Mouse (Mus musculus): ENCODE measurements around the gene Tmem102. TPM values are rescaled to one million over a fixed set of nuclear protein-coding genes. Genes with fewer than 3 reads are reported as not detected.

Gene Tmem102
- polyA plus RNA-seq, 1 experiment from 2014 or later: 0.52 TPM

DNA sequence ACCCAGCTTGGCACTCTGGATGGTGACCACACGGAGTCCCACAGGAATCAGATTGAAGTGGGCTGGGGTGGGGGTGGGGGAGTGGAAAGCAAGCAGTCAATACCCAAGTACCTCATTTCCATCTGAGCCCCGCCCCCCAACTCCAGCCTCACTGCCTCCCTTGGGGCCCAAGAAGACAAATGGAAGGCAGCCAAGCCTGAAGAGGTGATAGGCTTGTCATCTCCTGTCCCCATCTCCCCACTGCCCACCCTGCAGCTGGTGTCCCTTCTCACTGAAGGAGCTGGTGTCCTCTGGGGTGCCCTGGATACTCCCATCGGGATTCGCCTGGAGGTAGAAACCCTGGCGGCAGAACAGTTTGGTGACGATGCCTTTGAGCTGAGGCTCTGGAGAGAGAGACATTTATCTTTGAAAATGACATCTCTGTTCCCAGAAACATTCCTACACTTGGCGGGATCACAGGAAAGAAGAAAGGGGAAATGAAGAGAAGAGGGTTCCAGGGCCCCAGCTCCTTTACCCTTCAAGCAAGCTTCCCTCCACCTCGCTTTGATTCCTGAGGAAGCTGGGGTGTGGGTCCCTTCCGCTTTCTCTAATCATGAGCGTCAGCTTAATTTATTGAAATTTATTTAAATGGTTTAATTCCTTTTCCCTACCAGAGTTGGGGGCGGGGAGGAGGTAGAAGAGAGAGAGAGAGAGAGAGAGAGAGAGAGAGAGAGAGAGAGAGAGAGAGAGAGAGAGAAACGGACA, 5.9 kb downstream of the Tmem102 start:
- peak overlapping the region; percentile 96 for H3K27ac ChIP-seq
- peaks cover 49% of the 10 kb centered on the region for H3K27me3 ChIP-seq
- ATAC-seq: no peak
- 8% methylated on average over 12 of the region's 12 CpGs for WGBS
- H3K9me3 ChIP-seq: no peaks in the 10 kb centered on the region
- H3K4me2 ChIP-seq (replicated peaks): peak overlapping the region; percentile 97
- peak overlapping the region; percentile 59 for H3K4me3 ChIP-seq (replicated peaks)
- H3K9ac ChIP-seq (replicated peaks): peak overlapping the region; percentile 81
- no peaks in the 10 kb centered on the region for H3K36me3 ChIP-seq
- peaks cover 64% of the 10 kb centered on the region for H3K4me1 ChIP-seq (replicated peaks)

DNA sequence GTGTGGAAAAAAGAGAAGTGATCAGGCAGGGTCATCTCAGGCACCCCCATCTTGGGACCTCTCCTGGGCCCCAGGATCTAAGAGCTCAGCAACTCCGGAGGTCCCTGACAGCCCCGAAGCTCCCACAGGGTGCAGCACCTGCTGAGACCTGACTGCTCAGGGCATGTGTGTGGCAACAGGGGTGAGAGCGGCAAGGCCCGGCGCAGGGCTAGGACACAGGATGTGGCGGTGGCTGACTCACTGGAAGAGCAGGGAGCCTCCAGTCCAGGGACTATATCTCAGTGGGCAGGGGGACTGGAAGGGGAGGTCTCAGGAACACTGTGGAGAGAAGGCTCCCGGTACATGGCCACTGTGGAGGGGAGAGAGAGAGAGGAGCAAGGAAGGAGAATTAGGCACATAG, 7.5 kb downstream of the Tmem102 start:
- ATAC-seq: no peak
- WGBS: 83% methylated on average over 7 of the region's 7 CpGs
- Histone ChIP-seq H3K36me3 (no peaks in the 10 kb centered on the region), H3K27ac (no peak overlapping the region), H3K9me3 (no peaks in the 10 kb centered on the region), H3K4me2 (replicated peaks) (no peak overlapping the region), H3K9ac (replicated peaks) (no peak overlapping the region), H3K27me3 (peaks cover 56% of the 10 kb centered on the region), H3K4me3 (replicated peaks) (no peak overlapping the region), H3K4me1 (replicated peaks) (peaks cover 48% of the 10 kb centered on the region)

DNA sequence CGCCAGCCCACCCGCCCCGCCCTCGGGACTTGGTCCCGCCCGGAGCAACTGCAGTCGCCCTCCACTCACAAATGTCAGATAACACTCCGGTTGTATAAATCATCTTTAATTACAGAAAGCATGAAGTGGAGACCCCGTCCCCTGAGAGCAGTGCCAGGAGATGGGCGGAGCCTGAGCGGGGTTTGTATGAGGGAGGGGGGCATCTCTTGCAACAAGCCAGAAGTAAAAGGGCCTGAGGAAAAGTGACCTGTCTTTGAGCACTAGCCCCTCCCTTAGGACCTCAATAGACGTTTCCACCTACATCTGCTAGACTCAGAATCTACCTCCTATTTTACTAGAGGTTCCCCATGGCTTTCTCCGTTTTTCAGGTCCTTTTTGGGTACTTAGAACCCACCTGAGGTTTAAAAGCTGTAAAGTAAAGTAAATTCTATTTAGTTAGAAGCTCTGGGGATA, 9.4 kb downstream of the Tmem102 start:
- H3K4me2 ChIP-seq (replicated peaks): peak overlapping the region; percentile 73
- no peaks in the 10 kb centered on the region for H3K9me3 ChIP-seq
- no peak overlapping the region for H3K27ac ChIP-seq
- H3K4me3 ChIP-seq (replicated peaks): peak overlapping the region; percentile 43
- peaks cover 44% of the 10 kb centered on the region for H3K27me3 ChIP-seq
- H3K9ac ChIP-seq (replicated peaks): peak overlapping the region; percentile 49; the same call in 1 of the 2 replicates
- no peaks in the 10 kb centered on the region for H3K36me3 ChIP-seq
- no peak for ATAC-seq
- peaks cover 29% of the 10 kb centered on the region for H3K4me1 ChIP-seq (replicated peaks)
- 2% methylated on average over 13 of the region's 13 CpGs for WGBS

DNA sequence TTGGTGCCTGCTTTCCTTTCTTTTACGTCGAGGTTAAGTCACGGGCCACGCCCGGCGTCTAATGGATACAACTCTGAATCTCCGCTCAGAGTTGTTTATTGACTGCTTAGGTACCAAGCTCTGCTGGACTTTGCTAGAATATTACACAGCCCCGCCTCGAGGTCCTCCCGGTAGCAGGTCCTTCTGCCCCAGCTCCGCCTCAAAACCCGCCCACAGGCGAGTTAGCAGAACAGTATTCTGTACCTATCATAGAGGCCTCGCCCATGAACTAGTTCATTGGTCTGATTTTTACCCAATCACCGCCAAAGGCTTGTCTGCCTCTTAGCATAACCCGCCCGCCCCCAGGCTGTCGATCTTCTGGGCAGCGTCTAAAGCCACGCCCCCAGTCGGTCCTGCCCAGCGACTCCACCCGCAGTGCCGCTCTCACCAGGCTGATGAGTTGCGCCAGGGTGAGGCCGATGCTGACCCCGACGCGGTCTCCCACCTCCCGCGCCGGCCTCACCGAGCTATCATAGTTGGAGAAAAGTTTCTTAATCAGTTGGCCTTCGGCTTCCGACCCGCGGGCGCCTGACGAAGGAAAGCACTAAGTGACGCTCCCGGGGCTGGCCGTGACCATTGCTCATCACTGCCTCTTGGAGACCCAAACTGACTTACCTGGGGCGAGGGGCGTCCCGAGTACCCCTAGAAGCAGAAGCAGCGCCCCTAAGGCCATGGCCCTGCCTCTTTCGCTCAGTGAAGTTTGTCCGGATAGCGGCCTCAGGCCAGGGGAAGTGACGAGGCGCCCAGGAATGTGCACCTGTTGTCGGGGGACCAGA, 10.0 kb downstream of the Tmem102 start, which contains the start of gene Chrnb1:
Gene Chrnb1, minus strand, starts transcription at position 776 of the 815 bp plus-strand sequence.
- H3K27me3 ChIP-seq: peaks cover 44% of the 10 kb centered on the region

DNA sequence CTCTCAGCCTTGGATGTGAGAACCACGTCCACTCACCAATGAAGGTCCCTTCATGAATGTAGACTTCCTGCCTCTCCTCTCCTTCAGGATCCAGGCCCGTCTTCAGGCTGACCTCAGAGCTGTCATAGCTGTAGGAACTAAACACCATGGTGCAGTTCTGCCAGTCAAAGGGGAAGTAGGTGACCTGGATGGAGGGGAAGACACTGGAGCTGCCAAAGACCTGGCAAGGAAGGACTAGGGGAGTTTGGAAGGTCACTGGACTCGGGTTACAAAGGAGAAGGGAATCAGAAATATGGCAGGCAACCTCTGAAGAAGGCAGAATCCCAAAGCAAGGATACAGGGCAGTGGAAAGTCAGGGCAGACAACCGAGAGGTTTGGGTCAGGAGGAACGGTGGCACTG, 12.0 kb downstream of the Tmem102 start:
- no peak for ATAC-seq
- 66% methylated on average over 5 of the region's 5 CpGs for WGBS
- no peak overlapping the region for H3K4me3 ChIP-seq (replicated peaks)
- H3K9me3 ChIP-seq: no peaks in the 10 kb centered on the region
- H3K4me1 ChIP-seq (replicated peaks): peaks cover 9% of the 10 kb centered on the region
- no peak overlapping the region for H3K9ac ChIP-seq (replicated peaks)
- no peak overlapping the region for H3K4me2 ChIP-seq (replicated peaks)
- no peak overlapping the region for H3K27ac ChIP-seq
- H3K36me3 ChIP-seq: no peaks in the 10 kb centered on the region
- peaks cover 44% of the 10 kb centered on the region for H3K27me3 ChIP-seq

More for the DNA sequence above, 10.0 kb downstream of the Tmem102 start, which contains the start of gene Chrnb1:
- 1% methylated on average over 52 of the region's 52 CpGs for WGBS
- H3K4me2 ChIP-seq (replicated peaks): peak within 1 kb of the TSS; percentile 73
- peak within 1 kb of the TSS; percentile 49 for H3K9ac ChIP-seq (replicated peaks)
- peak within 1 kb of the TSS; percentile 43 for H3K4me3 ChIP-seq (replicated peaks)
- H3K27ac ChIP-seq: no peak within 1 kb of the TSS
- peaks cover 28% of the 10 kb centered on the region for H3K4me1 ChIP-seq (replicated peaks)
- ATAC-seq: peak; percentile 91
- H3K9me3 ChIP-seq: no peaks in the 10 kb centered on the region
- H3K36me3 ChIP-seq: no peaks in the 10 kb centered on the region

DNA sequence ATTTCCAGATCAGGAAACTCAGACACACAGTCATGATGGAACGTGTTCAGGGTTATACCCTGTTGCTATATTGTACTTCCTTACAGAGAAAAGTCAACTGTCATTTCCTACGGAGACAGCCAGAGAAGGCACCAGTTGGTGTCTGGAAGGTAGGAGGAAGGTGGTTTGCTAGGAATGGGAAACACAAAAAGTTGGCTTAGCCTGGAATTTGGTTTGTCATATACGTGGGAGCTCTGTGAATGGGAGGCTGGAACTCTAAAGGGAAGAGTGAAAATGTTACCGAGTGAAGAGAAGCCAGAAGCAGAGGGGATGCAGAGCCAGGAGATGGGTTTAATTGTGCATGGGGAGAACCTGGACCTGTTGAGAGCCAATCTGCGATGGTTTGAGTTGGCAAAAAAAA, 14.0 kb downstream of the Tmem102 start:
- peaks cover 8% of the 10 kb centered on the region for H3K4me1 ChIP-seq (replicated peaks)
- no peak for ATAC-seq
- H3K27me3 ChIP-seq: peaks cover 25% of the 10 kb centered on the region
- no peak overlapping the region for H3K9ac ChIP-seq (replicated peaks)
- no peaks in the 10 kb centered on the region for H3K9me3 ChIP-seq
- no peak overlapping the region for H3K4me2 ChIP-seq (replicated peaks)
- WGBS: 77% methylated on average over 5 of the region's 5 CpGs
- H3K4me3 ChIP-seq (replicated peaks): no peak overlapping the region
- no peak overlapping the region for H3K27ac ChIP-seq
- H3K36me3 ChIP-seq: no peaks in the 10 kb centered on the region

DNA sequence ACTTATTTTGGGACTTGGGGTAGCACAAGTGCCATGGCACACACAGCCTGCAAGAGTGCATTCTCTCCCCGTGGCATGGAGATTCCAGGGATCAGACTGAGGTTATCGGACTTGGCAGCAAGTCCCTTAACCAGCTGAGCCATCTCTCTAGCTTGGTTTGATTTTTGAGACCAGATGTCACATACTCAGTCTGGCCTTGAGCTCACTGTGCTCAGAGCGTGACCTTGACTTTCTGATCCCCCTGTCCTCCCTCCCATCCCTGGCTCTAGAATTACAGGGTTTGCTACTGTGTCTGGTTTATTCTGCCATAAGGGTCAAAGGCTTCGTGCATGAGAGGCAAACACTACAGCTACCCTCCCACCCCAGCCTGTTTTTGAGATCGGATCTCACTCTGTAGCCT, 16.0 kb downstream of the Tmem102 start:
- Histone ChIP-seq H3K27me3 (peaks cover 15% of the 10 kb centered on the region; the same call in 1 of the 2 replicates), H3K36me3 (no peaks in the 10 kb centered on the region), H3K9me3 (no peaks in the 10 kb centered on the region), H3K27ac (no peak overlapping the region), H3K4me1 (replicated peaks) (no peaks in the 10 kb centered on the region), H3K9ac (replicated peaks) (no peak overlapping the region), H3K4me2 (replicated peaks) (no peak overlapping the region), H3K4me3 (replicated peaks) (no peak overlapping the region)
- WGBS: 71% methylated on average over 5 of the region's 5 CpGs
- ATAC-seq: no peak

DNA sequence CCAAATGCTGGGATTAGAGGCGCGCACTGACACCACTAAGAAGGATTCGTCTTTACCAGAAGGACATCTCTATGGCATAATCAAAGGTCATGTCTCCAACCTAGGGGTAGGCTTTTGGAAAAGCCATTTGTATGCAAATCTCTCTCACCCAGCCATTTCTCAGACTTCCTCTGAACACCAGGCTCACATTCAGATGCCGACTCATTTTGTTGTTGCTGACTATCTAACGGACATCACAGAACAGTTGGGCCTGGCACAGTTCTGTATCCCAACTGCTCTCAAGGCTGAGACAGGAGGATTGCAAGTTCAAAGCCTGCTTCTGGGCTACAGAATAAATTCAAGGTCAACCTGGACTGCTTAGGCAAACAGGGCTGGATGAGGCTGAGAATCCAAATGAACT, 18.1 kb downstream of the Tmem102 start:
- no peak overlapping the region for H3K9ac ChIP-seq (replicated peaks)
- H3K4me2 ChIP-seq (replicated peaks): no peak overlapping the region
- H3K9me3 ChIP-seq: no peaks in the 10 kb centered on the region
- no peaks in the 10 kb centered on the region for H3K4me1 ChIP-seq (replicated peaks)
- no peak overlapping the region for H3K27ac ChIP-seq
- H3K27me3 ChIP-seq: 0 out of 2 replicates have a peak, but pooled peaks cover 2% of the 10 kb centered on the region
- H3K4me3 ChIP-seq (replicated peaks): no peak overlapping the region
- ATAC-seq: no peak
- no peaks in the 10 kb centered on the region for H3K36me3 ChIP-seq
- 69% methylated on average over 5 of the region's 5 CpGs for WGBS

DNA sequence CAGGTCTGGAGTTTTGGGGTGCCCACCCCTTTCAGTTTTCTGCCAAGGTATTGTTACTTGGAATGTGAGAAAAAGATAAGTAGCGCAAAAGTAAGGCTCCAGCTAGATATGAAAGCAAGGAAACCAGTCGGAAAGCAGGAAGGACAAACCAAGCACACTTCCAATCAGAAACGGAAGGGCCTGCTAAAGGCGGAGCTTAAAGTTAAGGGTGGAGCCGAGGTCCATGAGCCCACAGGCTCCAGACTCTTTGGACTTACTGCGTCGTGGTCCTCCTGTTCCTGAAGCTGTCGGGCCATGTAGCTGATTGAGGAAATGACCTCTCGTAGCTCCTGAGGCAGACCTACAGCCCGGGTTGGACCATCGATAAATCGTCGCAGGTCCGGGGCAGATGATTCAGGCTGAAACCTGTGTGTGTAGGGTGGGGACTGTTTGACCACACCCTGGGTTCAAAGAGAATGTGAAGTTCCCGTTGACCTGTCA, 20.6 kb downstream of the Tmem102 start:
- WGBS: 47% methylated on average over 15 of the region's 15 CpGs
- no peaks in the 10 kb centered on the region for H3K36me3 ChIP-seq
- 0 out of 2 replicates have a peak, but pooled peaks cover 3% of the 10 kb centered on the region for H3K27me3 ChIP-seq
- no peaks in the 10 kb centered on the region for H3K4me1 ChIP-seq (replicated peaks)
- no peak for ATAC-seq
- H3K9me3 ChIP-seq: no peaks in the 10 kb centered on the region
- no peak overlapping the region for H3K9ac ChIP-seq (replicated peaks)
- H3K27ac ChIP-seq: no peak overlapping the region
- H3K4me2 ChIP-seq (replicated peaks): 0 out of 2 replicates have a peak overlapping the region, but pooled peaks have one; percentile 9
- H3K4me3 ChIP-seq (replicated peaks): no peak overlapping the region

DNA sequence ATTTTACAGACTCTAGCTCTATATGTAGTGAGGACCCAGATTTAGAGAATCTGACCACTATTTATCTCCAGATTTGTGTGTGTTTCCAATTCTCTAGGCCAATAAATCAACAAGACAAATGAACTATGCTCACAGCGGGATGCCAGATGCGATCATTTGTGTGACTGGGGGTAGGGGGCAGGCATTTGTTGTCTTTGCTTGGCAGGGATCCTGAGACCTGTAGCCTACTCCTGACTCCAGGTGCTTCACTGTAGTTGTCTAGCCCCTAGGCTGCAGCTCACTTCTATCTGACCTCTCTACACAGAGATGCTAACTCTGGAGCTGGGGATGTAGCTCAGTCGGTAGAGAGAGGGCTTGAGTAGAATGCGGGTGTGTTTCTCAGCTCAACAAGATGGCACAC, 23.6 kb downstream of the Tmem102 start:
- 48% methylated on average over 4 of the region's 4 CpGs for WGBS
- no peak for ATAC-seq

DNA sequence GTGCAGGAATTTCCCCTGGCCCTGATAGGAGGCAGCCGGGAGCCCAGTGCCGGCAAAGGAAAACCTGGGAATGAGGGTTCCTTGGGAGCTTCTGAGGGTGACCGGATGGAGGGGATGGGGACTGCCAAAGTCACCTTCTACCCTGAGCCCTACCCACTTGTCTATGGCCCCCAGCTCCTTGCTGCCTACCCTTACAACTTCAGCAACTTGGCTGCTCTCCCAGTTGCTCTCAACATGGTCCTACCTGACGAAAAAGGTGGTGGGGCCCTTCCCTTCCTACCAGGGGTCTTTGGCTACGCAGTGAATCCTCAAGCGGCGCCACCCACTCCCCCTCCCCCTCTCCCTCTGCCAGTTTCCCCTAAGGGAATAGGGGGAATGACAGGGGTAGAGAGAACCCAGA, 26.4 kb downstream of the Tmem102 start:
- Histone ChIP-seq H3K4me1 (replicated peaks) (0 out of 2 replicates have a peak, but pooled peaks cover 5% of the 10 kb centered on the region), H3K36me3 (peaks cover 25% of the 10 kb centered on the region), H3K4me3 (replicated peaks) (no peak overlapping the region), H3K27me3 (peaks cover 3% of the 10 kb centered on the region; the same call in 1 of the 2 replicates), H3K9me3 (no peaks in the 10 kb centered on the region), H3K9ac (replicated peaks) (no peak overlapping the region), H3K4me2 (replicated peaks) (no peak overlapping the region), H3K27ac (no peak overlapping the region)
- WGBS: 51% methylated on average over 7 of the region's 7 CpGs
- ATAC-seq: no peak

More for the DNA sequence above, 23.6 kb downstream of the Tmem102 start:
- no peak overlapping the region for H3K4me2 ChIP-seq (replicated peaks)
- H3K27ac ChIP-seq: no peak overlapping the region
- peaks cover 3% of the 10 kb centered on the region; the same call in 1 of the 2 replicates for H3K27me3 ChIP-seq
- 0 out of 2 replicates have a peak, but pooled peaks cover 5% of the 10 kb centered on the region for H3K4me1 ChIP-seq (replicated peaks)
- H3K4me3 ChIP-seq (replicated peaks): no peak overlapping the region
- H3K36me3 ChIP-seq: peaks cover 12% of the 10 kb centered on the region
- H3K9me3 ChIP-seq: no peaks in the 10 kb centered on the region
- H3K9ac ChIP-seq (replicated peaks): no peak overlapping the region
